ENCODE assay signal across 9 mouse cellular contexts in the genomic region with DNA sequence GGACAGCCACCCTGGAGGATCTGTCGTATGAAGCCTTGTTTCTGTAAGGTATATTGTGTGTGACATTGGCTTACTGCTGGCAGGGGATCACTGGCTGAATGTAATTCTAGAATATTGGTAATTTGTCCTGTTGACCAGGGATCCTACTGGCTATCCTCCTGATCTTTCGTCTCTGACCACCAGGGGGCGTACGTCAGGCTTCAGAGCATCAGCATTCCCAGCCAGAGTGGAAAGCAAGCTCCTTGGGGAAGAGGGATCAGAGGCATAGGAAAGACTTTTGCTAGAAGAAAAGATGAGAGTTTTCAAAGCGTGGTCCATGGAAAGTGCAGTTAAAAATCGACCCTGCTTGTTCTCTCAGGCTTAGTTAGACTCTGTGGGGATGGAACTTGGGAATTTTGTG. TPM values are rescaled to one million over a fixed set of nuclear protein-coding genes. Genes with fewer than 3 reads are reported as not detected.
A peak's percentile ranks its signal among the peaks of the same experiment; 100 is the strongest.
DNase-seq lines count a peak whose midpoint lies in the region; ATAC-seq and TF ChIP-seq lines count a peak whose summit lies in the region.
"Had no signal": no experiment of that assay in that cellular context is flagged by ENCODE, and none has a peak within 500 bp of the region (broad histone marks: within the 10 kb centered on the region; RNA-seq: fewer than 3 reads in every experiment).

No protein-coding gene starts in this region.

- H3K4me1 ChIP-seq in hindbrain, embryonic 10.5 days (replicated peaks): no peaks in the 10 kb centered on the region
- no peaks in the 10 kb centered on the region for H3K4me1 ChIP-seq in hindbrain, embryonic 12.5 days
- H3K4me1 ChIP-seq in heart, postnatal 0 days (ENCODE audit: control insufficient read depth, insufficient read depth): no peaks in the 10 kb centered on the region
- H3K4me1 ChIP-seq in neural tube, embryonic 11.5 days (ENCODE audit: control insufficient read depth, insufficient read depth, low read length): no peaks in the 10 kb centered on the region
- H3K4me1 ChIP-seq: embryonic facial prominence, embryonic 12.5 days had no signal

- DNase-seq in hindbrain, embryonic 10.5 days (ENCODE audit: low spot score): peak; percentile 86
- DNase-seq in adrenal gland, adult 8-10 months: peak; percentile 77
- peak; percentile 92 for DNase-seq in embryo, embryonic 10.5 days (ENCODE audit: low spot score)
- DNase-seq in heart, postnatal 0 days (ENCODE audit: low spot score): peak; percentile 68
- peak; percentile 60 to 62 for DNase-seq in left cerebral cortex, adult 8-10 months (ENCODE audit: low spot score in 2 of 2)
- peak; percentile 85 for DNase-seq in neural tube, embryonic 11.5 days (ENCODE audit: low spot score)
- peak; percentile 93 for DNase-seq in testis, postnatal 10 days (ENCODE audit: low spot score)

- no peak for TF ChIP-seq EP300 in heart, postnatal 0 days (IDR thresholded peaks at IDR 0.05; ENCODE audit: low read depth)

- H3K36me3 ChIP-seq in hindbrain, embryonic 10.5 days: no peaks in the 10 kb centered on the region
- no peaks in the 10 kb centered on the region for H3K36me3 ChIP-seq in hindbrain, embryonic 12.5 days
- no peaks in the 10 kb centered on the region for H3K36me3 ChIP-seq in heart, postnatal 0 days (replicated peaks; ENCODE audit: control insufficient read depth, insufficient read depth, low read length)
- no peaks in the 10 kb centered on the region for H3K36me3 ChIP-seq in neural tube, embryonic 11.5 days (ENCODE audit: control insufficient read depth, insufficient read depth, low read length)
- H3K36me3 ChIP-seq: embryonic facial prominence, embryonic 12.5 days had no signal

- 1% methylated on average over 6 of the region's 6 CpGs for WGBS in hindbrain, embryonic 10.5 days
- 1% methylated on average over 6 of the region's 6 CpGs for WGBS in hindbrain, embryonic 12.5 days
- WGBS in heart, postnatal 0 days: 1% methylated on average over 6 of the region's 6 CpGs
- 1% methylated on average over 6 of the region's 6 CpGs for WGBS in neural tube, embryonic 11.5 days

- H3K4me3 ChIP-seq in hindbrain, embryonic 10.5 days: no peak overlapping the region
- no peak overlapping the region for H3K4me3 ChIP-seq in hindbrain, embryonic 12.5 days
- H3K4me3 ChIP-seq in heart, postnatal 0 days (ENCODE audit: low read depth, low read length): no peak overlapping the region
- H3K4me3 ChIP-seq in neural tube, embryonic 11.5 days (ENCODE audit: low read depth, low read length): no peak overlapping the region
- H3K4me3 ChIP-seq: embryonic facial prominence, embryonic 12.5 days had no signal

- no peaks in the 10 kb centered on the region for H3K27me3 ChIP-seq in hindbrain, embryonic 10.5 days (ENCODE audit: insufficient read depth, poor library complexity, severe bottlenecking)
- H3K27me3 ChIP-seq in hindbrain, embryonic 12.5 days: no peaks in the 10 kb centered on the region
- no peaks in the 10 kb centered on the region for H3K27me3 ChIP-seq in heart, postnatal 0 days (ENCODE audit: control insufficient read depth, insufficient read depth, low read length)
- H3K27me3 ChIP-seq in neural tube, embryonic 11.5 days (ENCODE audit: control insufficient read depth, insufficient read depth, low read length): no peaks in the 10 kb centered on the region
- H3K27me3 ChIP-seq: embryonic facial prominence, embryonic 12.5 days had no signal

- no peak overlapping the region for H3K27ac ChIP-seq in hindbrain, embryonic 10.5 days
- no peak overlapping the region for H3K27ac ChIP-seq in hindbrain, embryonic 12.5 days
- H3K27ac ChIP-seq in heart, postnatal 0 days (ENCODE audit: low read depth): no peak overlapping the region
- H3K27ac ChIP-seq in neural tube, embryonic 11.5 days (ENCODE audit: low read depth, low read length): no peak overlapping the region
- H3K27ac ChIP-seq: embryonic facial prominence, embryonic 12.5 days had no signal

- no peak overlapping the region for H3K4me2 ChIP-seq in hindbrain, embryonic 12.5 days (replicated peaks)
- H3K4me2 ChIP-seq in heart, postnatal 0 days (ENCODE audit: low read depth, low read length): no peak overlapping the region
- no peak overlapping the region for H3K4me2 ChIP-seq in neural tube, embryonic 11.5 days (ENCODE audit: low read depth)
- H3K4me2 ChIP-seq: embryonic facial prominence, embryonic 12.5 days had no signal

- no peaks in the 10 kb centered on the region for H3K9me3 ChIP-seq in hindbrain, embryonic 10.5 days
- no peaks in the 10 kb centered on the region for H3K9me3 ChIP-seq in hindbrain, embryonic 12.5 days (replicated peaks)
- no peaks in the 10 kb centered on the region for H3K9me3 ChIP-seq in heart, postnatal 0 days (replicated peaks; ENCODE audit: control insufficient read depth, low read length)
- no peaks in the 10 kb centered on the region for H3K9me3 ChIP-seq in neural tube, embryonic 11.5 days (ENCODE audit: control insufficient read depth, low read length)
- H3K9me3 ChIP-seq: embryonic facial prominence, embryonic 12.5 days had no signal

- no peak overlapping the region for H3K9ac ChIP-seq in hindbrain, embryonic 12.5 days
- no peak overlapping the region for H3K9ac ChIP-seq in heart, postnatal 0 days (replicated peaks; ENCODE audit: low read depth, low read length)
- no peak overlapping the region for H3K9ac ChIP-seq in neural tube, embryonic 11.5 days (ENCODE audit: low read length)
- H3K9ac ChIP-seq: embryonic facial prominence, embryonic 12.5 days had no signal

- TF ChIP-seq CTCF in heart, postnatal 0 days (IDR thresholded peaks at IDR 0.05; ENCODE audit: low read depth): peak; percentile 98

- no peak for ATAC-seq in hindbrain, embryonic 12.5 days (ENCODE audit: low FRiP score)
- peak; percentile 62; the same call in 1 of the 2 replicates for ATAC-seq in heart, postnatal 0 days (ENCODE audit: insufficient read depth, low read depth)
- no peak for ATAC-seq in neural tube, embryonic 11.5 days (ENCODE audit: insufficient read depth, low FRiP score, low TSS enrichment)

RNA-seq across cellular contexts. Expression of a gene that starts 12.2 kb away (rescaled TPM):
- 1.6 and 2.2 TPM in 2 replicates for polyA plus RNA-seq in hindbrain, embryonic 10.5 days (2016; fragmentation: Nextera tagmentation; extraction: Ambion mirVana)
- 2.8 and 3.5 TPM in 2 replicates for polyA plus RNA-seq in hindbrain, embryonic 12.5 days (2016; fragmentation: Nextera tagmentation; extraction: Ambion mirVana)
- total RNA-seq in adrenal gland, adult 8-10 months (2022): not detected
- not detected in 2 replicates for total RNA-seq in heart, postnatal 0 days (2014; rRNA removed; ENCODE audit: low replicate concordance)
- not detected in 2 replicates for polyA plus RNA-seq in heart, postnatal 0 days (2015; fragmentation: Nextera tagmentation; extraction: Ambion mirVana)
- total RNA-seq in left cerebral cortex, adult 8-10 months (2022): not detected
- 2.8 and 3.6 TPM in 2 replicates for polyA plus RNA-seq in neural tube, embryonic 11.5 days (2014; fragmentation: Nextera tagmentation; extraction: Ambion mirVana)

RNA-seq across cellular contexts. Expression of a gene that starts 25.8 kb away (rescaled TPM):
- polyA plus RNA-seq in hindbrain, embryonic 10.5 days (2016; fragmentation: Nextera tagmentation; extraction: Ambion mirVana): 29.7 and 32.9 TPM in 2 replicates
- 55.9 and 58.9 TPM in 2 replicates for polyA plus RNA-seq in hindbrain, embryonic 12.5 days (2016; fragmentation: Nextera tagmentation; extraction: Ambion mirVana)
- 100 to 1,000 TPM in 2 of 4 experiments, 10 to 100 TPM in 2; 61.9 to 158 (median 94.7) TPM for total RNA-seq in adrenal gland, adult 8-10 months (2022)
- total RNA-seq in heart, postnatal 0 days (2014; rRNA removed; ENCODE audit: low replicate concordance): 181 and 218 TPM in 2 replicates
- 80.0 and 82.5 TPM in 2 replicates for polyA plus RNA-seq in heart, postnatal 0 days (2015; fragmentation: Nextera tagmentation; extraction: Ambion mirVana)
- 100 to 1,000 TPM; 133 to 174 (median 147) TPM for total RNA-seq in left cerebral cortex, adult 8-10 months (2022)
- polyA plus RNA-seq in neural tube, embryonic 11.5 days (2014; fragmentation: Nextera tagmentation; extraction: Ambion mirVana): 26.5 and 31.3 TPM in 2 replicates

RNA-seq across cellular contexts. Expression of a gene that starts 50.3 kb away (rescaled TPM):
- polyA plus RNA-seq in hindbrain, embryonic 10.5 days (2016; fragmentation: Nextera tagmentation; extraction: Ambion mirVana): 1.5 and 2.0 TPM in 2 replicates
- 2.7 and 2.9 TPM in 2 replicates for polyA plus RNA-seq in hindbrain, embryonic 12.5 days (2016; fragmentation: Nextera tagmentation; extraction: Ambion mirVana)
- not detected for total RNA-seq in adrenal gland, adult 8-10 months (2022)
- not detected in 2 replicates for total RNA-seq in heart, postnatal 0 days (2014; rRNA removed; ENCODE audit: low replicate concordance)
- 0.41 and 0.52 TPM in 2 replicates for polyA plus RNA-seq in heart, postnatal 0 days (2015; fragmentation: Nextera tagmentation; extraction: Ambion mirVana)
- not detected for total RNA-seq in left cerebral cortex, adult 8-10 months (2022)
- 0.68 and 0.93 TPM in 2 replicates for polyA plus RNA-seq in neural tube, embryonic 11.5 days (2014; fragmentation: Nextera tagmentation; extraction: Ambion mirVana)

RNA-seq across cellular contexts. Expression of a gene that starts 51.3 kb away (rescaled TPM):
- polyA plus RNA-seq in hindbrain, embryonic 10.5 days (2016; fragmentation: Nextera tagmentation; extraction: Ambion mirVana): 3.6 and 3.7 TPM in 2 replicates
- polyA plus RNA-seq in hindbrain, embryonic 12.5 days (2016; fragmentation: Nextera tagmentation; extraction: Ambion mirVana): 4.8 and 5.3 TPM in 2 replicates
- total RNA-seq in adrenal gland, adult 8-10 months (2022): 10 to 100 TPM; 85.4 to 88.9 (median 86.7) TPM
- total RNA-seq in heart, postnatal 0 days (2014; rRNA removed; ENCODE audit: low replicate concordance): 30.5 and 55.1 TPM in 2 replicates
- polyA plus RNA-seq in heart, postnatal 0 days (2015; fragmentation: Nextera tagmentation; extraction: Ambion mirVana): 3.0 and 3.5 TPM in 2 replicates
- 10 to 100 TPM; 63.5 to 69.0 (median 67.1) TPM for total RNA-seq in left cerebral cortex, adult 8-10 months (2022)
- 3.8 and 4.0 TPM in 2 replicates for polyA plus RNA-seq in neural tube, embryonic 11.5 days (2014; fragmentation: Nextera tagmentation; extraction: Ambion mirVana)
